Mouse (Mus musculus) bone marrow, adult 2 months (tissue): ENCODE measurements at regions not wholly inside any gene's neighbourhood (a gene's known extent, or its start where the extent isn't known, plus 50 kb on each side); places are given as distances from the start of the nearest gene placed in this dataset.

Experiments used
- CTCF ChIP-seq: fragments of 200-500 bp; IDR thresholded peaks from 2 replicates; pipeline ENCODE4 v1.5.1; 2011; ENCODE audit warnings: low read length, control low read depth; ENCODE audit not compliant: control insufficient read depth, insufficient read depth
- POLR2A ChIP-seq: fragments of 200-500 bp; IDR thresholded peaks from 2 replicates; pipeline ENCODE4 v1.6.1; 2011; ENCODE audit warnings: low read depth, mild to moderate bottlenecking, control low read depth, low read length, borderline replicate concordance; ENCODE audit not compliant: control insufficient read depth

GRCm38 (mm10) chr14:60525979-60526378 is 107.8 kb upstream of the Spata13 start:
- no peak for TF ChIP-seq CTCF
- no peak for TF ChIP-seq POLR2A
